ENCODE assay signal across 9 mouse cellular contexts in the genomic region with DNA sequence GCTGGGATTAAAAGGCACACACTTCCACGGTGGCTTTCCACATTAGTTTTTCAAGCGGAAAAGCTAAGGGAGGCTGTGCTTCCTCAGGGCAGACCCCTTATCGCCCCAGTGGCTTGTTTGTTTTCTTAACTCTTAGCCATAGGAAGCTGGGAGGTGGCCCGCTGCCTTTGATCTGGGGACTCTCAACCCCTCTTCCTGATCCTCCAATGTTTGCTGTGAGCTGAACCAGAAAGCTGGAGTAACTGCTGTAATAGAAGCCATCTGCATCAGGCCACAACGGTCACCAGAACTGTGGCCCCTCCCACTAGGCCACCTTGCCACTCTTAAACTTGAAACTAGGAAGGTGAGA. TPM values are rescaled to one million over a fixed set of nuclear protein-coding genes. Genes with fewer than 3 reads are reported as not detected.
DNase-seq lines count a peak whose midpoint lies in the region; ATAC-seq lines count a peak whose summit lies in the region.
"Had no signal": no experiment of that assay in that cellular context is flagged by ENCODE, and none has a peak within 500 bp of the region (broad histone marks: within the 10 kb centered on the region; RNA-seq: fewer than 3 reads in every experiment).

A gene (plus strand): TSS at position 182 of the 349 bp plus-strand sequence.

- H3K4me1 ChIP-seq in midbrain, embryonic 10.5 days, result peaks cover 24% of the 10 kb centered on the region
- H3K4me1 ChIP-seq in midbrain, embryonic 11.5 days (ENCODE audit: control insufficient read depth, insufficient read depth, low read length), result 0 out of 2 replicates have a peak, but pooled peaks cover 2% of the 10 kb centered on the region
- peaks cover 5% of the 10 kb centered on the region; the same call in 1 of the 2 replicates for H3K4me1 ChIP-seq in limb, embryonic 11.5 days (ENCODE audit: control insufficient read depth, insufficient read depth, low read length)
- H3K4me1 ChIP-seq in stomach, embryonic 14.5 days (ENCODE audit: control insufficient read depth, insufficient read depth, low read length), result no peaks in the 10 kb centered on the region

- H3K4me2 ChIP-seq in midbrain, embryonic 11.5 days, result no peak within 1 kb of the TSS
- no peak within 1 kb of the TSS; the same call in 1 of the 2 replicates for H3K4me2 ChIP-seq in limb, embryonic 11.5 days (ENCODE audit: low read depth, severe bottlenecking)
- H3K4me2 ChIP-seq in stomach, embryonic 14.5 days (replicated peaks; ENCODE audit: low read depth, low read length), result peak within 1 kb of the TSS; percentile 32

- no peak within 1 kb of the TSS; the same call in 1 of the 2 replicates for H3K27ac ChIP-seq in midbrain, embryonic 10.5 days (replicated peaks)
- H3K27ac ChIP-seq in midbrain, embryonic 11.5 days (ENCODE audit: low read depth, low read length), result no peak within 1 kb of the TSS
- H3K27ac ChIP-seq in limb, embryonic 11.5 days (replicated peaks; ENCODE audit: low read depth, low read length), result no peak within 1 kb of the TSS
- H3K27ac ChIP-seq in stomach, embryonic 14.5 days (ENCODE audit: low read length), result peak within 1 kb of the TSS; percentile 92

- WGBS in midbrain, embryonic 10.5 days, result 2% methylated on average over 5 of the region's 5 CpGs
- 5% methylated on average over 5 of the region's 5 CpGs for WGBS in midbrain, embryonic 11.5 days
- 2% methylated on average over 5 of the region's 5 CpGs for WGBS in limb, embryonic 11.5 days
- 9% methylated on average over 5 of the region's 5 CpGs for WGBS in stomach, embryonic 14.5 days

- H3K9me3 ChIP-seq in midbrain, embryonic 10.5 days (replicated peaks), result no peaks in the 10 kb centered on the region
- no peaks in the 10 kb centered on the region for H3K9me3 ChIP-seq in midbrain, embryonic 11.5 days (ENCODE audit: control insufficient read depth, low read length)
- no peaks in the 10 kb centered on the region for H3K9me3 ChIP-seq in limb, embryonic 11.5 days (ENCODE audit: control insufficient read depth, low read length)
- no peaks in the 10 kb centered on the region for H3K9me3 ChIP-seq in stomach, embryonic 14.5 days (ENCODE audit: control insufficient read depth, low read depth, low read length)

- peaks cover 50% of the 10 kb centered on the region for H3K27me3 ChIP-seq in midbrain, embryonic 10.5 days (ENCODE audit: low read depth, poor library complexity, severe bottlenecking)
- peaks cover 12% of the 10 kb centered on the region for H3K27me3 ChIP-seq in midbrain, embryonic 11.5 days (ENCODE audit: control insufficient read depth, insufficient read depth, low read length)
- H3K27me3 ChIP-seq in limb, embryonic 11.5 days (ENCODE audit: control insufficient read depth, insufficient read depth, low read length), result peaks cover 14% of the 10 kb centered on the region; the same call in 1 of the 2 replicates
- H3K27me3 ChIP-seq in stomach, embryonic 14.5 days (ENCODE audit: control insufficient read depth, insufficient read depth, low read length), result 0 out of 2 replicates have a peak, but pooled peaks cover 7% of the 10 kb centered on the region

- H3K9ac ChIP-seq in midbrain, embryonic 11.5 days (ENCODE audit: low read length), result no peak within 1 kb of the TSS
- 0 out of 2 replicates have a peak within 1 kb of the TSS, but pooled peaks have one; percentile 3 for H3K9ac ChIP-seq in limb, embryonic 11.5 days (ENCODE audit: low read length)
- H3K9ac ChIP-seq in stomach, embryonic 14.5 days (replicated peaks; ENCODE audit: low read depth, low read length), result peak within 1 kb of the TSS; percentile 55

- no peaks in the 10 kb centered on the region for H3K36me3 ChIP-seq in midbrain, embryonic 10.5 days
- H3K36me3 ChIP-seq in midbrain, embryonic 11.5 days (ENCODE audit: control insufficient read depth, insufficient read depth, low read length), result no peaks in the 10 kb centered on the region
- H3K36me3 ChIP-seq in limb, embryonic 11.5 days (ENCODE audit: control insufficient read depth, insufficient read depth, low read length), result no peaks in the 10 kb centered on the region
- H3K36me3 ChIP-seq in stomach, embryonic 14.5 days (ENCODE audit: control insufficient read depth, insufficient read depth, low read length), result peaks cover 7% of the 10 kb centered on the region; the same call in 1 of the 2 replicates

- ATAC-seq in midbrain, embryonic 11.5 days (ENCODE audit: low FRiP score), result no peak
- no peak for ATAC-seq in limb, embryonic 11.5 days (ENCODE audit: insufficient number of reproducible peaks, low FRiP score, low TSS enrichment, low read depth)
- no peak for ATAC-seq in stomach, embryonic 14.5 days (ENCODE audit: insufficient number of reproducible peaks, insufficient read depth, low FRiP score, low read depth)

- H3K4me3 ChIP-seq in midbrain, embryonic 10.5 days, result peak within 1 kb of the TSS; percentile 38
- no peak within 1 kb of the TSS for H3K4me3 ChIP-seq in midbrain, embryonic 11.5 days (ENCODE audit: low read depth, low read length)
- H3K4me3 ChIP-seq in limb, embryonic 11.5 days (ENCODE audit: low read depth, low read length), result peak within 1 kb of the TSS; percentile 17; the same call in 1 of the 2 replicates
- H3K4me3 ChIP-seq in stomach, embryonic 14.5 days (ENCODE audit: low read depth, low read length), result peak within 1 kb of the TSS; percentile 42
- H3K4me3 ChIP-seq: myocyte had no signal

- DNase-seq in embryo, embryonic 9.5 days (ENCODE audit: extremely low spot score), result peak; percentile 59
- DNase-seq in embryo, embryonic 11 days, result no peak
- DNase-seq in midbrain, embryonic 10.5 days (ENCODE audit: low spot score), result peak; percentile 31
- no peak for DNase-seq in midbrain, embryonic 11.5 days (ENCODE audit: low spot score, missing footprints)
- DNase-seq in limb, embryonic 11.5 days (ENCODE audit: low spot score), result no peak
- DNase-seq in layer of hippocampus, postnatal 36 days, result no peak
- no peak for DNase-seq in kidney, postnatal 4 days

RNA-seq across cellular contexts. Expression of the gene that starts here (rescaled TPM):
- polyA plus RNA-seq in midbrain, embryonic 10.5 days (2016; fragmentation: Nextera tagmentation; extraction: Ambion mirVana), result 1.5 and 2.3 TPM in 2 replicates
- polyA plus RNA-seq in midbrain, embryonic 11.5 days (2014; fragmentation: Nextera tagmentation; extraction: Ambion mirVana), result 0.60 and 1.0 TPM in 2 replicates
- 5.3 and 6.7 TPM in 2 replicates for polyA plus RNA-seq in limb, embryonic 11.5 days (2014; fragmentation: Nextera tagmentation; extraction: Ambion mirVana)
- 44.0 and 44.3 TPM in 2 replicates for polyA plus RNA-seq in stomach, embryonic 14.5 days (2014; fragmentation: Nextera tagmentation; extraction: Ambion mirVana)
- total RNA-seq in layer of hippocampus, postnatal 36 days (2021), result 1 to 10 TPM; 1.4 to 2.1 TPM
- polyA plus RNA-seq: myocyte had no signal

Comparison
In these comparisons a context has a peak if more than half of its experiments do, and no peak if none do; other contexts are left out.
1. DNase-seq: peak in embryo, embryonic 9.5 days (single experiment) and midbrain, embryonic 10.5 days (single experiment); none in embryo, embryonic 11 days (single experiment), midbrain, embryonic 11.5 days (single experiment), limb, embryonic 11.5 days (single experiment), layer of hippocampus, postnatal 36 days (0 of 2) and kidney, postnatal 4 days (0 of 2).